Mouse (Mus musculus) cerebellum, adult 11 months (tissue): ENCODE measurements around the gene Hoxc6.

Experiments
- DNase-seq: peaks from one replicate; pipeline ENCODE4 v3.0.0; 2022

The Hoxc6 gene

GRCm38 (mm10) chr15:102970740-102971139 lies 27.3 kb upstream of the Hoxc6 start:
- no peak for DNase-seq

GRCm38 (mm10) chr15:102972254-102972653 lies 25.8 kb upstream of the Hoxc6 start:
- no peak for DNase-seq

- DNase-seq = no peak
Measured at GRCm38 (mm10) chr15:102972753-102973152, 25.3 kb upstream of the Hoxc6 start.

GRCm38 (mm10) chr15:102975034-102975433 lies 23.0 kb upstream of the Hoxc6 start:
- DNase-seq = no peak

- no peak for DNase-seq
Measured at GRCm38 (mm10) chr15:102975688-102976111, 22.4 kb upstream of the Hoxc6 start.

GRCm38 (mm10) chr15:102976171-102976570 lies 21.9 kb upstream of the Hoxc6 start, which contains the start of gene Hoxc9:
TSS of gene Hoxc9 (plus strand) at chr15:102976439.
- no peak for DNase-seq

GRCm38 (mm10) chr15:102976631-102977422 lies 21.2 kb upstream of the Hoxc6 start:
- no peak for DNase-seq

- DNase-seq = no peak
Measured at GRCm38 (mm10) chr15:102977423-102977974, 20.6 kb upstream of the Hoxc6 start.

- DNase-seq = no peak
Measured at GRCm38 (mm10) chr15:102978615-102979515, 19.2 kb upstream of the Hoxc6 start.

GRCm38 (mm10) chr15:102979936-102980335 lies 18.1 kb upstream of the Hoxc6 start:
- no peak for DNase-seq

- no peak for DNase-seq
Measured at GRCm38 (mm10) chr15:102980352-102980751, 17.7 kb upstream of the Hoxc6 start.

- DNase-seq = no peak
Measured at GRCm38 (mm10) chr15:102980912-102981311, 17.1 kb upstream of the Hoxc6 start.

- DNase-seq = no peak
Measured at GRCm38 (mm10) chr15:102981379-102982288, 16.4 kb upstream of the Hoxc6 start.

GRCm38 (mm10) chr15:102983716-102984115 lies 14.3 kb upstream of the Hoxc6 start:
- no peak for DNase-seq

GRCm38 (mm10) chr15:102984521-102984920 lies 13.5 kb upstream of the Hoxc6 start:
- DNase-seq = no peak

- no peak for DNase-seq
Measured at GRCm38 (mm10) chr15:102984925-102985324, 13.1 kb upstream of the Hoxc6 start.

GRCm38 (mm10) chr15:102987124-102987833 lies 10.8 kb upstream of the Hoxc6 start:
- DNase-seq = peak; percentile 84

- DNase-seq = no peak
Measured at GRCm38 (mm10) chr15:102988078-102988477, 10.0 kb upstream of the Hoxc6 start.

GRCm38 (mm10) chr15:102990461-102991397 lies 7.3 kb upstream of the Hoxc6 start, which contains the start of gene Hoxc8:
TSS of gene Hoxc8 (plus strand) at chr15:102990607.
- DNase-seq = no peak

- DNase-seq = no peak
Measured at GRCm38 (mm10) chr15:102991782-102992181, 6.3 kb upstream of the Hoxc6 start.
